Mouse (Mus musculus): ENCODE data around the gene Acta1.

DNA sequence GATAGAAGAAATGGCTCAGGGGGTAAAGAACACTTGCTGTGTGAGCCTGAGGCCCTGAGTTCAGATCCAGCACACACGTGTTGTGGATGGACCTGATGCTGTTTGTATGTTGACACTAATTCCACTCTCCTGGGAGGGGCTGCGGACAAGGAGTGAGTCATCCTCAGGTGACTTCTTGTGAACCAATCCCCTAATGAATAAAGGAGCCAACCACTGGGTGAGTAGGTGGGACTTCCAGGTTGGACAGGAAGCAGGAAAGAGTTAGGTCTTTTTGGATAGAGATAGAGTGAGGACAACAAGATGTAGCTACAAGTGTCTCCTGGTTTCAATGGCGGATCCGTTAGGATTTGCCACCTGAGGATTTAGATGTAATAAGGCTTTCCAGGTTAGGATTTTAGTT is 45.2 kb downstream of the Acta1 start:
- no peak for TF ChIP-seq CTCF (IDR thresholded peaks at IDR 0.05; ENCODE audit: low read depth, low read length)
- TF ChIP-seq POLR2A (IDR thresholded peaks at IDR 0.05; ENCODE audit: borderline replicate concordance, low read depth, low read length) = no peak

All from bone marrow macrophage, adult 2 months (primary cell).